Mouse (Mus musculus) spleen, postnatal 10 days (tissue): ENCODE data around the gene Adh4.
"Not testable (repeated sequence)": the region's sequence is repeated elsewhere in the genome, so short reads cannot be mapped to it uniquely, and the experiment has no call there.

Experiments used
- DNase-seq, 2 experiments: peaks; one replicate each; pipeline ENCODE4 v3.0.0; 2021 to 2022; ENCODE audit warnings: low spot score in 2 of 2

Adh4 gene

DNA sequence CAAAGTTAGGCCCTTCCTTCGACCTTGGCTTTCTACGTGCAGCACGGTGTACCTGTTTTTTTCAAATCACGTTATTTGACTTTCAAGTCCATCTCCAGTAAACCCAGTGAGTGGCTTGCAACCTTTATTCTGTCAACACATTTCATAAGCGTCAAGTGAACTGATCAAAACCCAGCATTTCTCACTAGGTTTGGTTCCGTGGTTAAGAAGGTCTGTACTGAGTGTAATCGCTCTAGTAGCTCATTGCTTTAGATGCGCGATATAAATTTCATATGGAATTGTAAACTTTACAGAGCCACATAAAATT lies 28.2 kb downstream of the Adh4 start:
- no peak for DNase-seq

DNA sequence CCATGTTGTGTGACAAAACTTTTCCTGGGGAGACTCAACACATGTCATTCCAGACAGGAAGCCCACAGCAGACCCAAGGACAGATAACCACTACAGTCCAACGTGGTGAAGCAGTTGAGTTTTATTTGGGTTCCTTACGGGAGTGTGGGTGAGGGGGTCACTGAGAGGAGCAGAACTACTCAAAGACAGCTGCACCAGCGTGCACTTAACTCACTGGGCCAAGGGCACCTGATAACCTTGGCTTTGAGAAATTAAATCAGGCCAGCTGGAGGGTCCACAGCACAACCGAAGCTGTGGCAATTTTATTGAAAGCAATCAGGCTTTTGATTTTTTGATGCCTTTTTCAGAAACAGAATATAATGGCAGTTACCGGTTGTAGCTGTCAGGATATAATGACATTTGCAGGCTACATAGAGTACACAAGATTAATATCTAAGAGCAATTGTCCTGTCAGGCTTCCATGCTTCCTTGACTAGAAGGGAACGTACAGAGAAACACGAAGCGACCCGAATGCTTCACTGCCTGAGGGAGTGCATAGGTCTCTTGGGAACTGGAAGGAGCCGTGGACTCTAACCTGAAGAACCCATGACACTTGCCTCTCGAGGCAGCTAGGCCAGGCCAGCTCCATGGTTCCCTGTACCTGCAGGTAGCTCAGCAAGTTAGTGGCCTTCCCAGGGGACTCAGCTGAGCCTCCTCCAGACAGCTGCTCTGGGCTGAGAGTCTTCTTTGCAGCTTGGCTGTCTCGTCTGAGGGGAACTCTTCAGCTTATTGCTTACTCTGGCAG lies 33.0 kb downstream of the Adh4 start:
- no peak for DNase-seq

DNA sequence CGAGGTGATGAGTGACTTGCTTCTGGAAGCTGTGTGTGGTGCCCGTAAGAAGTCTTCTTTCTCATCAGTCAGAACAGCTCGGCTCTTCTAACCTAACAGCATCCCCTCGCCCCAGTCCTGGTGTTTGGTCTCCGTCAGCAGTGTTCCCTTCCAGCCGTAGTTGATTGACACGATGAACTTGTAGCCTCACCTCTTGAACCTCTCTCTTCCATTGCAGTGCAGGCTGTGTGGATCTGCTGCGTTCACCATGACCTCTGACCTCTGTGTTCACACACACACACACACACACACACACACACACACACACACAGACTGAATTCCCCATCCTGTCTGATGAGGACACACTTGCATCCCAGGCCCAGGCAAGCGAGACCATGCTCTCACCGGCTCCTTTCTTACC lies 36.9 kb downstream of the Adh4 start:
- DNase-seq, result no peak

DNA sequence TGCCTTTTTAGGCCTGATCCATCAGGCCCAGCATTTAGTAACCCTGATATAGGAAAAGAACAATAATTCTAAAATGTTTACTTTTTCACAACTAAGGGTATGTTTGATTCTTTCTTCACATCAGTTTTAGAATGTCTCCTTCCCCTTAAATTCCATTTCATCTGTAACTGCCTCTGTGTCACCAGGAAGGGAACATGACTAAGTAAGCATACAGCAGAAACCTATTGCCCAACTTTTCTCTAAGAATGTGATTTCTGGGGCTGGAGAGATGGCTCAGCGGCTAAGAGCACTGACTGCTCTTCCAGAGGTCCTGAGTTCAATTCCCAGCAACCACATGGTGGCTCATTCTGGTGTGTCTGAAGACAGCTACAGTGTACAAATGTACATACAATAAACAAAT lies 39.0 kb downstream of the Adh4 start:
- DNase-seq, result no peak

DNA sequence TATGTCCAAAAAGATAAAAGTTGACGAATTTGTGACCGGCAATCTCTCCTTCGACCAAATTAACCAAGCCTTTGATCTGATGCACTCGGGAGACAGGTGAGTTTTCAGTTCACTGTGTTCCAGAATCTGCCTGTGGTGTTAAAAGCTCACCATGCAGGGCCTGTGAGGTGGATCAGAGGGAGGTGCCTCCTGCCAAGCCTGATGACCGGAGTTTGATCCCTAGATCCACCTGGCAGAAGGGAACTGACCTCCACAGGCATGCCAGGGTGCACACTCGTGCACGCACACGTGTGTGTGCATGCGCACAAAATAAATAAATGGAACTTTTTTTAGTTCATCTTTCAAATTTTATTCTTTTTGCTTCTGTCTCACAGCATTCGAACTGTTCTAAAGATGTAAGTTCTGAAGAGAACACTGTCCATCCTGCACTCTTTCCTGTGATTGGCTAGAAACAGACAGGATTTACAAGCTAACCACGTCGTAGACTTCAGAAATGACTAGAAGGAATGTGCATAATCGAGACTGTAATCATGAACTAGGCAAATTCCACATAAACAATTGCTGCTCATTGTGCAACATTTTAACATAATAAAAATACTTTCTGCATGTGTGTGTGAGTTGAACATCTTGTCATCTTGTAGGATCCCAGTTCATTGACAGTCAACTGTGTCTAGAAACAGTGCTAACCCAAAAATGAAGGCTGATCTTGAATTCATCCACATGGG lies 39.6 kb downstream of the Adh4 start:
- no peak for DNase-seq

DNA sequence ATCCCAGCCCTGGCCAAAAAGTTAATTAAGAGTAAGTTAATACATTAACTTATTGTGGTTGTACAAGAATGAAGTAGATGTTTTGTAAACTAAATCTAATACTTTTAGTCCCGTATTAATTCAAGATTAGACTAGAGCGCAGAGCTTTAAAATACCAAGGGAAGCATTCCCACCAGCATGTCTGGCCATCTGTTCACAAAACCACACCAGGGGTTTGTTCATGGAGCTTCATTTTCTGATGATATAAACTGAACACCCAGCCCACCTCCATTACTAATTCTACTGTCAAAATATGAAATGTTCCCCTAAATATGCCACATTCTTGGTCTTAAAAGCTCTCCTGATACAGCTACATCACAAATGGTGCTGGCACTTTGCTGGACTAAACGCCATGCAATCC lies 43.2 kb downstream of the Adh4 start:
- DNase-seq, result no peak

DNA sequence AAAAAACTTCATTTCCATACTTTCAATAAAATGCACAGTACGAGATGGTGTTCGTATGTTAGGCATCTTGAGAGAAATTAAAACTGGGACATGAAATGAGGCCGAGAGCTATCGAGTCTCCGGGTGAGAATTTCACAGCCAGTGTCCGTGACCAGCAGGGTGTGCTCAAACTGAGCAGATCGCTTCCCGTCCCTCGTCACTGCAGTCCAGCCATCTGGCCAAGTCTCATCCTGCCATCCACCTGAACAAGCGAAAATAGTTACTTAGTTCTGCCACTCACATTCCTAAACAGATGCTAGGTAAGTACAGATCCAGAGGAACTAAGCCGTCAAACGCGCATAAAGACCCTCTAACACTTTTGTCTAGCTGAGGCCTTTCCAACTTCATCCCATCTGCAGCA lies 45.0 kb downstream of the Adh4 start:
- no peak for DNase-seq

DNA sequence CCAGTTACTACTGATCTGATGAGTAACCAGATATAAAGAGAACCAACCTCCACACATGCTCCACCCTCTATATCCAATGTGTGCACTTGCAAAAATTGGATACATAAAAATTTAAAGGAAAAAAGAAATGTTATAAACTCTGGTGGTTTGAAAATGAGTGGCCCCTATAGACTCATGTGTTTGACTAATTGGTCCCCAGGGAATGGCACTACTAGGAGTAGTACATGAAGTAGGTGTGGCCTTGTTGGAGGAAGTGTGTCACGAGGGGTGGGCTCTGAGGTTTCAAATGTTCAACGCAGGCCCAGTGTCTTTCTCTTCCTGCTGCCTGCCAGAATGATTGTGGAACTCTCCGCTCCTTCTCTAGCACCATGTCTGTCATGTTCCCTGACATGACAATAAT lies 46.6 kb downstream of the Adh4 start:
- DNase-seq, result no peak

DNA sequence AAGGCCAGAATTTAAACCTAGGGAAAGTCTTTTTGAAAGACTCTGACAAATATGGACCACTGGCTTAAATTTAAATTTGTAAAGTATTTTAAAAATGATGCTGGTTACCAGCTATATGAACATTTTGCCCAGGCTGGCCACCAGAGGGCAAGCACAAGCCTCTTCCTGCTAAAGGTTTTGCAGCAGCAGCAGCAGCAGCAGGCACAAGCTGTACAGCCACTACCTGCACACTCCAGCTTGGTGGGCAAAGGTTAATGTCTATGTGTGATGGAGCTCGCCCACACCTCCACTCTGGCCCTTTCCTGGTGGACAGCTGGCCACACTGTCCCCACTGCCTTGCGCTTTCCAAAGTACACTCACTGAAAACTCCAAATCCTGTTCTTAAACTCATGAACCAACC lies 47.9 kb downstream of the Adh4 start:
- peak in 1 of 2 experiments; percentile 46 for DNase-seq

DNA sequence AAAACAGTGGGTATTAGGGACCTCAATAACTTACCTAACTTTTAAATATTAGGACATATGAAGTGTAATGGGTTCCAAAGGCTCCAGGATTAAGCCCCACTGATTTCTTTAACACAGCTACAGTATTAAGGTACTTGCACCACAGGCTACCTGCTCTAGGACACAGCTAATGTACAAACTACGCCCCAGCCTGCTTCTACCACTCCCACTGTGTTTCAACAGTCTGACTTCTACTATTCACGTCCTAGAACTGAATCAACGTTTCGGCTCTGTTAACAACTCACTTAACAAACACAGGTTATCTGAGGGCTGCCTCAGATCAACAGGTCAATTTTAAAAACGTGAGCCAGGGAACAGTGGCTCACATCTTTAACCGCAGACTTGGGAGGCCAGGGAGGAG lies 48.5 kb downstream of the Adh4 start:
- DNase-seq, result no peak

DNA sequence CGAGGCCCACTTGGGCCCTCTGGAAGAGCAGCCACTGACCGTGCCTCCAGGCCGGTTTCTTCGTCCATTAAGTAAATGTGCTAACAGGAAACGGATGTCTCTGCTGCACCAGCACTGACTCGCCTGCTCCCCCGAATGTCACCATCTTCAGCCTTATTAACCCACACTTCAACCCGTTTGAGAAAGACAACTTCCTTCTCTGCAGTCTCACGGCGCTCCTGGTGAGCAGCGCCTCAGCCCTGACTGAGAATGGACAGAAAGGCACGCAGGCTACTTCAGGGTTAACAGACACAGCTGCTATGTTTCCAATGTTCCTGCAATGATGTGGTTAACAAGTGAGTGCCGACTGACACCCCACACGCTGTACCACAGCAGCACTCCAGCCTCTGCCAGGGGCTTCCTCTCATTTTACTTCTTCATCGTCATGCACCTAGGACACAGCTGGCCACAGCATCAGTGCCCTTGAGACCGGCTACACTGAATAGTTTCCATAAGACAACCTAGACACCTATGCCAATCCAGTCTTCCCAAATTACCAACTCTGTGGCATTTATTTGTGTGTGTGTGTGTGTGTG lies 49.4 kb downstream of the Adh4 start:
- DNase-seq, result no peak

DNA sequence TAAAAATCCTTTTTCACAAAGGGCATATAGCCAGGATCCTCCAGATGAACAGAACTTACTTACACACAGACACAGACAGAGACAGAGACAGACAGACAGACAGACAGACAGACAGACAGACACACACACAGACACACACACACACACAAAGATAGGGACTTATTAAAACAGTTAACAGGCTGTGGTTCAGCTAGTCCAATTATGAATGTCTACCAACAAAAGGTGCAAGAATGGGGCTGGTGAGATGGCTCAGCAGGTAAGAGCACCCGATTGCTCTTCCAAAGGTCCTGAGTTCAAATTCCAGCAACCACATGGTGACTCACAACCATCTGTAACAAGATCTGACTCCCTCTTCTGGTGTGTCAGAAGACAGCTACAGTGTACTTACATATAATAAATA lies 51.4 kb downstream of the Adh4 start:
- DNase-seq, result not testable (repeated sequence)

DNA sequence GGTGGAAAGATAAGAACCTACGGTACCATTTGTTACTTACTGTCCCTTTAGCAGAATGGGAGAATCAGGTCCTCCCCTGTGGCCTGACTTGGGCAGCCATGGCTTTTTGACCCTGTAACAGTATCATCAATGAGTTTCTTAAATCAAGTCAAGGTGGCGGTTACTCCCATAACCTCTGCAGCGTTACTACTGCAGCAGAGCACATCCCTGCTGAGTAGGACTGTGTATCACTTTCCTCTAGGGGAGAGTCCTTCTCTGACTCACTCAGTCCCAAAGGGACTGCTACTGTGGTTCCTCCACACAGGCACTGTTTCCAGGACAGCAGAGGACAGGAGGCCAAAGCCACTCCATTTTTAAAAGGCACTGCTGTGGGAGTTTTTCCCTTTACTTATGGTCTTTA lies 55.8 kb downstream of the Adh4 start:
- no peak for DNase-seq

DNA sequence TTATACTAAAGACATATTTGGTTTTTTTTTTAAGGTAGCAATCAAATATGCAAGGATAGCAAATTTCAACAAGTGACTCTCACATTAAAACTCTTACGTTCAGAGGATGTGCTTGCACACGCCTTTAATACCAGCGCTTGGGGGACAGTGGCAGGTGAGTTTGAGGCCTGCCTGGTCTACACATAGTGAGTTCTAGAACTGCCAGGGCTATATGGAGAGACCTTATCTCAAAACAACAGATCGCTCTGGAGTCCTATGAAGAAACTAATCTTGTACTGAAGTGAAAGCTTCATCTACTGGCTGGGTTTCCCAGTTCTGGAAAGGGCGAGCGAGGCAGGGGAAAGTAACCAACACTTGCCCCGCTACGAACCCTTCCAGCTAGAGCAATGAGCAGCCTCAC lies 64.2 kb downstream of the Adh4 start:
- no peak for DNase-seq
